Mouse (Mus musculus) lung, adult 10 weeks (tissue): ENCODE data around the gene Ptpn20. TPM values are rescaled to one million over a fixed set of nuclear protein-coding genes. Genes with fewer than 3 reads are reported as not detected.

Experiments
- polyA plus RNA-seq: library from polyadenylated mRNA; stranded (reverse); fragments of 350-450 nt; fragmentation: Illumina TruSeq; extraction: RNeasy Lipid Tissue Mini Kit (QIAGEN cat#74804); gene quantifications from one replicate; pipeline ENCODE4 v1.2.3, GENCODE M21; 2014; ENCODE audit warnings: low read depth, low replicate concordance; ENCODE audit not compliant: insufficient read depth

Ptpn20 gene
- 0.11 TPM for polyA plus RNA-seq

GRCm38 (mm10) chr14:33588951-33589350 lies at the start of gene Ptpn20:
Ptpn20 (plus strand) TSS chr14:33589207.

Other genes with a start within 250 kb of the Ptpn20 start
- gene Mapk8, start 142.0 kb upstream of the Ptpn20 start, polyA plus RNA-seq = 7.2 TPM
- gene Frmpd2, start 117.5 kb upstream of the Ptpn20 start, polyA plus RNA-seq = 2.0 TPM